Mouse (Mus musculus) C2C12 (cell line): ENCODE measurements around the gene Mc3r.

Source experiments
- CTCF ChIP-seq: IDR thresholded peaks from one replicate; pipeline ENCODE4 v1.5.1; 2011; ENCODE audit not compliant: control insufficient read depth, insufficient read depth, insufficient read length
- MAX ChIP-seq: IDR thresholded peaks from one replicate; pipeline ENCODE4 v1.6.1; 2011; ENCODE audit warnings: mild to moderate bottlenecking, control low read depth
- USF1 ChIP-seq: IDR thresholded peaks from one replicate; pipeline ENCODE4 v1.6.1; 2011; ENCODE audit warnings: low read depth, mild to moderate bottlenecking, control low read depth, moderate library complexity

GRCm38 (mm10) chr2:172298083-172298482, 49.8 kb downstream of the Mc3r start:
- TF ChIP-seq CTCF = no peak
- no peak for TF ChIP-seq USF1
- no peak for TF ChIP-seq MAX
